Mouse (Mus musculus) lung, postnatal 10 days (tissue): Measurements from ENCODE around the gene Nle1.

ENCODE experiments used
- DNase-seq: peaks from one replicate; pipeline ENCODE4 v3.0.0; 2021

The Nle1 gene

DNA sequence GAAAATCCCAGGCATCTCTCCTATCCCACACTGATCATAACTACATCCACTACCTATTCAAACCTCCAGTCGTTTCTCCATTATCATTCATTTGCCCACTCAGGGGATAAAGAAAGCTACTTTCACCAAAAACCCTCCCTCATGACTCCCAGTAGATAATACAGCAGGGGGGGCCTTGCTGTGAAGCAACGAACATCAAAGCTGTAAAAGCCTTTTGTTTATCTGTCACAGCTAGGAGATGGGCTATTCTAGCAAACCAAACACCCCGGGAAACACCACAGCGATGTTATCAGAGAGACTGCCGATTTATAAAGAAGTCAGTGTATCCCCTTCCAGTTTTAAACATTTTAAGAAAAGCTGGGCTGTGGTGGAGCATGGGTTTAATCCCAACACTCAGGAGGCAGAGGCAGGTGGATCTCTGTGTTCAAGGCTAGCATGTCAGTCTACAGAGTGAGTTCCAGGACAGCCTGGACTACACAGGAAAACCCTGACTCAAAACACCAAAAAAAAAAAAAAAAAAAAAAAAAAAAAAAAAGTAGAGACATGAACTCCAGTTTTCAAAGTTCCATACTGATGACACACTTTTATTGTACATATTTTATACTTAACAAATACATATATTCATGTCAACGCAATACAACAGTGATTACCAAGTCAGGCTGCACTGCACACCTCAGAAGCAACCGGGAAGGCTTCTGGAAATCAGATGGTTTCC, 41.2 kb downstream of the Nle1 start:
- no peak for DNase-seq

DNA sequence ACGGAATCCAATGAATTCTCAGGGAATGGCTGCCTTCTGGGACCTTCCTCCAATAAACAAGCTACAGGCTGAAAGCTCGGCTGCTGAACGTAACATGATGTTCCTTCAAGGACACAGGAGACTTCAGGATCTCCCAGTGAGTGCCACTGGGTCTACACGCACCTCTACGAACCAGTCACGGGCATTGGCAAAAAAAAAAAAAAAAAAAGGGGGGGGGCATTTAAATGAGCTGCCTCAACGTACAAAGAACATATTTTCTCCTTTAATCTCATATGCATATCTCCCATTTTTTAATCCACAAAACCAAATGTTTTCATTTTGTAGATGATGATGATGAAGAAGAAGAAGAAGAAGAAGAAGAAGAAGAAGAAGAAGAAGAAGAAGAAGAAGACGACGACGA, 42.3 kb downstream of the Nle1 start:
- DNase-seq = no peak

DNA sequence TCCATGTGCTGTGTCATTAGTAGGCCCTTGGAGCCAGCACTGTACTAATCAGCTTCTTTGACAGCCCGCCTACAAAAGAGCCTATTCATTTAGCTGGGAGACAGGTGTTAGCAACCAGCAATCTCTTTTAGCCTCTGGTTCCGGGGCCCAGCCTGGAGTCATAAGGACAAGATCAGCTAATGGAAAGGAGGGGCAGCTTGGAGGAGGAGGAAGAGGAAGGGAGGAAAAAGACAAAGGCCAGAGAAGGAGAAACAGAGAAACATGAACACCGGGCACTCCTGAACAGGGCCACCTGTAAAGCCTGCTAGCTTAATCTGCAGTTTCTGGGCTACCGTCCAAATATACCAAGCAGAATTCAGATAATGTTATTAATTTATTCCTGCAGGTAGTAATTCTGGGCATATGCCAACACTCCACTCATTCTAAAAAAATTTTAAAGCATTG, 44.7 kb downstream of the Nle1 start:
- DNase-seq = no peak

DNA sequence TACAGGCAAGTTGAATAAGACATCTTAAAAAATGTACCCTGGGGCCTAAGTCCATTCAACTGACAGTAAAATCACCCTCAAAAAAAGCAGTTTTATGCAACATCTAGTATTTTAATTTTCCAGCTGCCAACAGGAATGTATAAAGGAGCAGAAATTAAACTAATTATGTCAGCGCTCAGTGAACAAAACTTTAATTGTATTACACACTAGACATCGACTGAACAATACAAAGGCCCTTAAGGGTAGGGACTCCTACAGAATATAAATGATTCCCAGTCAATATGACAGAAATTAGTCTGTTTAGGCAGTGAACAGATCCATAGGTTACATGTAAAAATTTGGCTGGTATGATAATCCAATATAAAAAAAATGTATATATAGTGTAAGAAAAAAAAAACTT, 45.2 kb downstream of the Nle1 start:
- DNase-seq = no peak

DNA sequence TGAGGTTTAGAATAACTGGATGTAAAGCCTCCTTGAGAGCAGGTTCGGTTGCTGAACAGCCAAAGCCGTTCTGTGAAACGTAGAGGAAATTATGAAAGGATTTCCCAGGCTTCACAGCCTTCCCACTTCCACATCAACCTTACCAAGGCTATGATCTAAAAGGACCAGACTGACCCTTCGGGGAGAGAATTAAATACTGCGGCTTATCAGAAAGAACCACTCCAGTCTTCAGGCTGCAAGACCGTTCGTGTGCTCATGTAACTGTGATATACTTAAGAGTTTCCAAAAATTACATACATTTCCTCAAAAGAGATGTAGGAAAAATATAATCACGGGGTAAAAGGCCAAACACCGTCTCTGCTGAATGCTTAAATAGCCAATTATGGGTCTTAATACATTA, 45.6 kb downstream of the Nle1 start:
- no peak for DNase-seq

DNA sequence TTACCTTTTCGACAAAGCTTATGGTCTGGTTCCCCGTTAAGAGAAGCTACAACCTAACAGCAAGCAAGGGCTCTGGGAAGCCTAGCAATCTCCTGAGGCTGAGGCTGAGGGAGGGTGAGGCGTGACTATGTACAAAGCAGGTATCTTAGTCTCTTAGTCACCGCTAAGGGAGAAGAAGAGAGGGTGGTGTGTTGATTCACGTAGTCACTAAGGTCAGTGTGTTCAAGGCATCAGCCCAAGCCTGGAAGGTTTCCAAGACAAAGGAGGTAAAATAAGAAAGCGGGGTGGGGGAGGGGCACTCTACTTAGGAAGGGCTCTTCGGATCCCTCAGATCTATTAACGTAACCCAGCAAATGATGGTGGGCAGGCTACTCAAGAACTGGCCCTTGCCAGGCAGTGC, 46.7 kb downstream of the Nle1 start:
- DNase-seq = no peak

DNA sequence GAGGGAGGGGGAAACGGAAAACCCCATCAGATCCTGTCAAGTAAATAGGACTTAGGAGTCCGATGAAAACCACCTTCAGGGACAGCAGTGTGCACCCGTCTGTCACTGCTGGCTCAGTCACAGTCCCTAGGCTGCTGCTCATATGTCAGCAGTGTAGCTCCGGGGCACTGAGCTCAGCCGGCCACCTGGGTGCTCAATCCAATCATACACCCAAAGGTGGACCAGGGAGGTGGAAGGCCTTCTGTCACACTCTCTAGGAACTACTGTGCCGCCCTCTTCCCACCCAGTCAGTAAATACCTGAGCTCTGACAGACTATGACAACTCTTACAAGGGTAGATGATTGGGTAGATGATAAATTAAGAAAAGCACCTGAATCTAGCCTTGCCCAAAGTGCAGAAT, 47.5 kb downstream of the Nle1 start:
- no peak for DNase-seq

DNA sequence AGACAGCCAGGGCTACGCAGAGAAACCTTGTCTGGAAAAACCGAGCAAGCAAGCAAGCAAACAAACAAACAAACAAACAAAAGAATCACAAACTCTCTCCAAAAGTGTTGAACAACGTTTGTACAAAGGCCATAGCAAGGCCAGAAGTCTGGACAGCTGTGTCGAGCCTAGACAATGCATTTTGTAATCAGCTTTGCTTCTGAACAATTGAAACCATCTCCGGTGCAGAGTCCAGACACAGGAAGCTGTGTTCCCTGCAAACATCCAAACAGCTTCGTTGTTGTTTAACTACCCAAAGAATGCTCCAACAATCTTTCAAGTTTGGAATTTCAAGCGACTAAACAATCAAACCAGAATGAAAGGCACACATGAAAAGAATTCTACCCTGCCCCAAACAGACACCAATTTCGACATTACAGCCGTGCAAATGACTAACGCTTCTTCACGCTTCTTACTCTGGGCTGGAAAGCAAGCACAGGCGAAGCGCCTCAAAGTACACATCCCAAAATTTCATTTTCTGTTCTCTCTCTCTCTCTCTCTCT, 50.8 kb downstream of the Nle1 start:
- peak; percentile 22 for DNase-seq

GRCm38 (mm10) chr11:82856032-82856431, 52.2 kb downstream of the Nle1 start:
- DNase-seq = peak; percentile 20

GRCm38 (mm10) chr11:82855327-82855973, 52.8 kb downstream of the Nle1 start:
- no peak for DNase-seq

DNA sequence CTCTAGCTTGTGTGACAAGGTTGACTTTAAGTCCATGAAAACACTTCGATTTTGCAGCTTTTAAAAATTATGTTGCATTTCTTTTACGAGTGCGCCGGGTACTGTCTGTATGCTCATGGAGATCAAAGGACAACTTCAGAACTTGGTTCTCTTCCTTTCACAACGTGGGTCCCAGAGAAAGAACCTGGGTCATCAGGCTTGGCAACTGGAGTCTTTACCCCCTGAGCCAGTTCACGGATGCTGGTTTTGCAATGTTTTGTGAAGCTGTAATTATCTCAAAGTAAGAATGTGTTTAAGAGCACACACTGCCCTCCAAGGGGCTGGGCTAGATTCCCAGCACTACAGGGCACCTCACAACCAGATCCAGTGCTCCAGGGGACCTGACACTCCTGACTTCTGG, 54.1 kb downstream of the Nle1 start:
- DNase-seq = no peak

GRCm38 (mm10) chr11:82852958-82853357, 55.3 kb downstream of the Nle1 start:
- no peak for DNase-seq

DNA sequence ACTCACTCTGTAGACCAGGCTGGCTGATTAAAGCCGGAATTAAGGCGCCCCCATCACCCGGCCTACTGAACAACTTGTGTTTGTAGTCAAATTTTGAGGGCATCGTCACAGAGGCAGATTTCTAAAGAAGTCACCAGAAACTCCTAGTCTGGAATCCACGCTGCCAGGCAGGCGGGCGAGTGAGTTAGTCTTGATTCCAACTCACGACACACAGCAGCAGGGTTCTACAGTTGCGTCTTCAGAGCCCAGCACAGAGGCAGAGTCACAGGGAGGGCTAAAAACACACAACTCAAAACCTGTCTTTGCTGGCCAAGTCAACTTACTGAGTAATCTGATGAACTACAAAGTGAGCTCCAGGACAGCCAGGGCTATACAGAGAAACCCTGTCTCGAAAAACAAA, 55.7 kb downstream of the Nle1 start:
- no peak for DNase-seq

DNA sequence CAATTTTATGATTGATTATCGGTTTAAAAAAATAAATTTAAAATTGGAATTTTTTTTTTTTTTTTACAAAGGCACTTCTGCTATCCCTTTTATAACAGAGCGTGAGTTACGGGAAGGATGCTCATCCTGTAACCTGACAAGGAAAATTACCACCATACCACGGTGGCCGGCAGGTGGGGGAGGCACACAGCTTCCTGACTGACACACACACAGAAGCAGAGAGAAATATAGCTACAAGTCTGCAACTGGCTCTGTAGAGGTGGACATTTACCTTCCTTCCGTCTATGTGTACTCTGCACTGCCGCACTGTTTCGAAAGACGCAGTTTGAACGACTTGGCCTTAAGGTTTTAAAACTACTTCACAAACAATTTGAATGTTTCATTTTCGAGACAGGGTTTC, 56.1 kb downstream of the Nle1 start:
- no peak for DNase-seq
